Mouse (Mus musculus): ENCODE measurements around the gene Tent4b.

DNA sequence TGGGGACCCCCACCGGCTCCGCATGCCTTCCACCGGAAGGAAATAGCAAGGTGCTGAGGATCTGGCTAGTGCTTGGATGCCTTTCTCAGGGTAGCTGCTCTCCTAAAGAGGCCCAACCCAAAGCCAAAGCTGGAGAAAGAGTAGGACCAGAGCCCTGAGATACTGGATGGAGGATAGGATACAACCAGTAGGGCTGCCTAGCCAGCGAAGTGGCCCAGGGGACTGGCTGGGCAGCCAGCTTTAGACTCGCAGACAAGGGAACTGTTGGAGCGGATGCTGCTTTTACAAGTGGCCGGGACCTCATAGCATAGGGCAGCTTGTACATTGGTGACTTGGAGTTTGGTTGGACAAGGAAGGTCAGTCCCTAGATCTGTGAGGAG is 74.0 kb downstream of the Tent4b start:
- TF ChIP-seq CEBPB (IDR thresholded peaks at IDR 0.05; ENCODE audit: low read depth) (no peak), CTCF (IDR thresholded peaks at IDR 0.05; ENCODE audit: control insufficient read depth, insufficient read depth, insufficient read length) (no peak), MYOD1 (IDR thresholded peaks at IDR 0.05; ENCODE audit: control insufficient read depth, insufficient read length, low read depth) (no peak), MAX (IDR thresholded peaks at IDR 0.05) (no peak)

All from C2C12 (cell line).